Mouse (Mus musculus) lung, postnatal 0 days (tissue): ENCODE measurements around the gene Gpr180.

ENCODE experiments used
- CTCF ChIP-seq: IDR thresholded peaks from 2 replicates; pipeline ENCODE4 v1.5.1; 2016; ENCODE audit warnings: antibody characterized with exemption, mild to moderate bottlenecking
- EP300 ChIP-seq: IDR thresholded peaks from 2 replicates; pipeline ENCODE4 v1.6.1; 2016; ENCODE audit warnings: antibody characterized with exemption, mild to moderate bottlenecking, control low read depth

DNA sequence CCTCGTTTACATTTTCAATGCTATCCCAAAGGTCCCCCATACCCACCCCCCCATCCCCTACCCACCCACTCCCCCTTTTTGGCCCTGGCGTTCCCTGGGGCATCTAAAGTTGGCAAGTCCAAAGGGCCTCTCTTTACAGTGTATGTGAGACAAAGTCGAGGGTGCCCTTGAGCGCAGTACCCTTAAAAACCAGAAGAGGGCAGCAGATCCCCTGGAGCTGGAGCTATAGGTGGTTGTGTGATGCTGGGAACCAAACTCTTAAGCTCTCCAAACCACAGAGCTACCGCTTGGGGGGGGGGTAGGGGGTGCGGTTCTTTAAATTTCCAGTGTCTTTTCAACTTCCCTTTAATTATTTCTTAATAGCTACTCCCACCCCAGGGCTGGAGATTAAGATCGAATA, 66.1 kb downstream of the Gpr180 start:
- TF ChIP-seq CTCF (peak; percentile 42), EP300 (no peak)
